Mouse (Mus musculus) midbrain, postnatal 0 days (tissue): ENCODE measurements at regions not wholly inside any gene's neighbourhood (a gene's known extent, or its start where the extent isn't known, plus 50 kb on each side); places are given as distances from the start of the nearest gene placed in this dataset.

Source experiments
- ATAC-seq: fragments of 200-750 bp; cut with Nextera tagmentation; 2 replicates; pipeline ENCODE4 v1.8.0; 2017; ENCODE audit warnings: moderate number of reproducible peaks, mild to moderate bottlenecking, moderate TSS enrichment, moderate library complexity; ENCODE audit not compliant: low FRiP score
- DNase-seq: peaks from one replicate; pipeline ENCODE4 v3.0.0-alpha.2; 2015; ENCODE audit warnings: low spot score
- H3K27ac ChIP-seq: fragments of 300-500 bp; sonication (generic); 2 replicates; pipeline ENCODE4 v1.5.1; 2014; ENCODE audit warnings: low read depth, mild to moderate bottlenecking, low read length, mixed read lengths
- H3K27me3 ChIP-seq: fragments of 300-500 bp; sonication (generic); 2 replicates; pipeline ENCODE4 v1.6.1; 2014; ENCODE audit warnings: low read length, control low read depth, mixed read lengths; ENCODE audit not compliant: insufficient read depth
- H3K36me3 ChIP-seq: fragments of 300-500 bp; sonication (generic); 2 replicates; pipeline ENCODE4 v1.6.1; 2014; ENCODE audit warnings: low read length, control low read depth, mixed read lengths; ENCODE audit not compliant: insufficient read depth
- H3K4me1 ChIP-seq: fragments of 300-500 bp; sonication (generic); 2 replicates; pipeline ENCODE4 v1.6.1; 2014; ENCODE audit warnings: mild to moderate bottlenecking, control low read depth, antibody characterized with exemption, low read length, mixed read lengths; ENCODE audit not compliant: insufficient read depth
- H3K4me2 ChIP-seq: fragments of 300-500 bp; sonication (generic); 2 replicates; pipeline ENCODE4 v1.6.1; 2014; ENCODE audit warnings: low read depth, mild to moderate bottlenecking, low read length, mixed read lengths; ENCODE audit not compliant: poor library complexity, severe bottlenecking
- H3K4me3 ChIP-seq: fragments of 300-500 bp; sonication (generic); 2 replicates; pipeline ENCODE4 v1.5.1; 2014; ENCODE audit warnings: low read depth, mild to moderate bottlenecking, low read length, moderate library complexity
- H3K9ac ChIP-seq: fragments of 300-500 bp; sonication (generic); replicated peaks from 2 replicates; pipeline ENCODE4 v1.6.1; 2014; ENCODE audit warnings: mild to moderate bottlenecking, low read length, moderate library complexity, mixed read lengths; ENCODE audit not compliant: poor library complexity, severe bottlenecking
- H3K9me3 ChIP-seq: fragments of 300-500 bp; sonication (generic); 2 replicates; pipeline ENCODE4 v1.6.1; 2016; ENCODE audit warnings: low read length, control low read depth
- CTCF ChIP-seq: IDR thresholded peaks from 2 replicates; pipeline ENCODE4 v1.5.1; 2016; ENCODE audit warnings: antibody characterized with exemption, mild to moderate bottlenecking
- WGBS: fragments of 180-500 bp; shearing (Covaris S2); extraction: QIAGEN DNeasy Blood & Tissue Kit; methylation state at CpG from one replicate; pipeline ENCODE4 v1.1.7; 2014; 5-methylcytosine and 5-hydroxymethylcytosine counted together

DNA sequence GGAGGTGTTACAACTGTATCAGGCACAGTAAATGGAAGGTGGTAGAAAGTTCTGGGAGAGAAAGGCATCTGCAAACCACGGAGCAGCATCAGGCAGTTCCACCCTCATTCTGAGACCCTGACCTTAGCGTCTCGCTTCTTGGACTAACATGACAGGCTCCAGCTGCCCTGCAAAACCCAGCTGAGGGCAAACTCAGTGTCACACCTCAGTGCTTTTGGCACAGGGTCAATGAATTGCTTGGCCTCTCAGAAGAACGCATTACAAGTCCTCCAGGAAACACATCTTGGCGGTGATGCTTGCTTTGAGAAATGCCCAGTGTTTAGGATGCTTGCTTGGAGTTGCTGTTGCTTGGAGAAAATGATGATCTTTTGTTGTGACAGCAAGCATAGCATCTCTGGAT, 90.2 kb upstream of the A230072I06Rik start:
- DNase-seq, result peak; percentile 28

DNA sequence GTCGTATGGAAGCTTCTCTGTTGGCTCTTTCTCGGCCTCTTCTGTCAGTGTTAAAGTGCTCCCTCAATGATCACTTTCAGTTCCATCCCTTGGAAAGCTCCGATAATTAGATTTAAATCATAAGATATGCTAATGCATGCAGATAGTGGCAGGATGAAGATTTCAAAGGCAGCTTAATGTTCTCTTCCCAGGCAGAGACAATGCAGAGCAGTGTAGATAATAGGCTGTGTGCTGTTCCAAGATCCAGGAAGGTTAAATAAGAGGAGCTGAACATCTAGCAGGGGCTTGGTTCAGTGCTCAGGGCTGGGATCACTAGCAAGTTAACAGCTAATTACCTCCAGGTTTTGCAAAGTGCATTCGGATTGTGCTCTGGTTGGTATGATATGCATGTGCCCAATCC, 89.7 kb upstream of the A230072I06Rik start:
- Histone ChIP-seq H3K9me3 (no peaks in the 10 kb centered on the region), H3K9ac (no peak overlapping the region), H3K36me3 (no peaks in the 10 kb centered on the region), H3K27ac (no peak overlapping the region), H3K4me2 (no peak overlapping the region), H3K4me1 (no peaks in the 10 kb centered on the region), H3K4me3 (no peak overlapping the region), H3K27me3 (no peaks in the 10 kb centered on the region; the same call in 1 of the 2 replicates)
- WGBS, result 59% methylated on average over 4 of the region's 4 CpGs
- no peak for TF ChIP-seq CTCF
- ATAC-seq (no peak), DNase-seq (no peak)

More for the DNA sequence above, 90.2 kb upstream of the A230072I06Rik start:
- WGBS, result 63% methylated on average over 5 of the region's 5 CpGs
- Histone ChIP-seq H3K9me3 (no peaks in the 10 kb centered on the region), H3K27me3 (no peaks in the 10 kb centered on the region; the same call in 1 of the 2 replicates), H3K4me3 (no peak overlapping the region), H3K27ac (no peak overlapping the region), H3K4me1 (no peaks in the 10 kb centered on the region), H3K9ac (no peak overlapping the region), H3K36me3 (no peaks in the 10 kb centered on the region), H3K4me2 (no peak overlapping the region)
- TF ChIP-seq CTCF, result no peak
- ATAC-seq, result no peak

GRCm38 (mm10) chr8:12192006-12192405, 86.6 kb upstream of the A230072I06Rik start:
- ATAC-seq (no peak), DNase-seq (no peak)
- H3K4me1 ChIP-seq, result no peaks in the 10 kb centered on the region
- H3K4me3 ChIP-seq, result no peak overlapping the region
- no peak overlapping the region for H3K4me2 ChIP-seq
- H3K9me3 ChIP-seq, result no peaks in the 10 kb centered on the region
- no peak overlapping the region for H3K27ac ChIP-seq
- no peak overlapping the region for H3K9ac ChIP-seq
- 29% methylated on average over 8 of the region's 8 CpGs for WGBS
- H3K36me3 ChIP-seq, result no peaks in the 10 kb centered on the region
- peak; percentile 62 for TF ChIP-seq CTCF
- H3K27me3 ChIP-seq, result no peaks in the 10 kb centered on the region; the same call in 1 of the 2 replicates

DNA sequence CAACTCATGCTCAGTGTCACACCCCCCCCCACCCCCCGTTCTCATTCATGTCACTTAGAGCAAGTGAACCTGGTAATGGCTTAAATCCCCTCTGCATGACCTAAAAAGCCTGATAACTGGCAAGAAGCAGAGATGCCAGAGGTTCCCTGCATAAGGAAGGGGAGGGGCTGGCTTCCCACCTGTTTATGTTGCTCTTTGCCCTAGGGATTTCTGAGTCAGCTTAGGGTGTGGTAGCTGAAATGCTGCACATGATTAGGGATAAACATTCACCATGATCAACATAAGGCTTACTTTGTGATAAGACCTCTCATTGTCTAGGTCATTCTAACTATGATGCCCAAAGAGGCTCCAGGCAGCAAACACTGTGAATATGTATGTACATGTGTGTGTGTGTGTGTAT, 72.7 kb upstream of the A230072I06Rik start:
- H3K27me3 ChIP-seq, result 0 out of 2 replicates have a peak, but pooled peaks cover 4% of the 10 kb centered on the region
- WGBS, result 82% methylated on average over 1 of the region's 1 CpGs
- H3K4me1 ChIP-seq, result no peaks in the 10 kb centered on the region
- ATAC-seq (no peak), DNase-seq (no peak)
- H3K36me3 ChIP-seq, result no peaks in the 10 kb centered on the region
- no peak overlapping the region for H3K9ac ChIP-seq
- H3K9me3 ChIP-seq, result no peaks in the 10 kb centered on the region
- no peak overlapping the region for H3K4me2 ChIP-seq
- no peak overlapping the region for H3K27ac ChIP-seq
- no peak overlapping the region for H3K4me3 ChIP-seq
- no peak for TF ChIP-seq CTCF

GRCm38 (mm10) chr8:12207412-12207811, 71.2 kb upstream of the A230072I06Rik start:
- no peaks in the 10 kb centered on the region for H3K4me1 ChIP-seq
- H3K4me2 ChIP-seq, result no peak overlapping the region
- no peak for TF ChIP-seq CTCF
- peaks cover 6% of the 10 kb centered on the region; the same call in 1 of the 2 replicates for H3K27me3 ChIP-seq
- no peak overlapping the region for H3K9ac ChIP-seq
- DNase-seq (peak; percentile 43), ATAC-seq (no peak)
- H3K4me3 ChIP-seq, result no peak overlapping the region
- H3K9me3 ChIP-seq, result no peaks in the 10 kb centered on the region
- H3K36me3 ChIP-seq, result no peaks in the 10 kb centered on the region
- H3K27ac ChIP-seq, result no peak overlapping the region
- WGBS, result 58% methylated on average over 3 of the region's 3 CpGs

- Histone ChIP-seq H3K4me2 (peak overlapping the region; percentile 40), H3K4me1 (peaks cover 7% of the 10 kb centered on the region; the same call in 1 of the 2 replicates), H3K36me3 (no peaks in the 10 kb centered on the region), H3K4me3 (no peak overlapping the region), H3K27ac (no peak overlapping the region), H3K9me3 (no peaks in the 10 kb centered on the region), H3K27me3 (peaks cover 26% of the 10 kb centered on the region), H3K9ac (no peak overlapping the region)
- no peak for DNase-seq
- 39% methylated on average over 7 of the region's 7 CpGs for WGBS
- ATAC-seq, result no peak
- TF ChIP-seq CTCF, result no peak
Observed at GRCm38 (mm10) chr8:12213774-12214173, 64.8 kb upstream of the A230072I06Rik start.
